Mouse (Mus musculus) cerebellum, adult 9-10 months (tissue): ENCODE measurements at regions not wholly inside any gene's neighbourhood (a gene's known extent, or its start where the extent isn't known, plus 50 kb on each side); places are given as distances from the start of the nearest gene placed in this dataset.
A peak's percentile ranks its signal among the peaks of the same experiment; 100 is the strongest.
"Not testable (repeated sequence)": the region's sequence is repeated elsewhere in the genome, so short reads cannot be mapped to it uniquely, and the experiment has no call there.

ENCODE experiments used
- DNase-seq: peaks from one replicate; pipeline ENCODE4 v3.0.0; 2022

DNA sequence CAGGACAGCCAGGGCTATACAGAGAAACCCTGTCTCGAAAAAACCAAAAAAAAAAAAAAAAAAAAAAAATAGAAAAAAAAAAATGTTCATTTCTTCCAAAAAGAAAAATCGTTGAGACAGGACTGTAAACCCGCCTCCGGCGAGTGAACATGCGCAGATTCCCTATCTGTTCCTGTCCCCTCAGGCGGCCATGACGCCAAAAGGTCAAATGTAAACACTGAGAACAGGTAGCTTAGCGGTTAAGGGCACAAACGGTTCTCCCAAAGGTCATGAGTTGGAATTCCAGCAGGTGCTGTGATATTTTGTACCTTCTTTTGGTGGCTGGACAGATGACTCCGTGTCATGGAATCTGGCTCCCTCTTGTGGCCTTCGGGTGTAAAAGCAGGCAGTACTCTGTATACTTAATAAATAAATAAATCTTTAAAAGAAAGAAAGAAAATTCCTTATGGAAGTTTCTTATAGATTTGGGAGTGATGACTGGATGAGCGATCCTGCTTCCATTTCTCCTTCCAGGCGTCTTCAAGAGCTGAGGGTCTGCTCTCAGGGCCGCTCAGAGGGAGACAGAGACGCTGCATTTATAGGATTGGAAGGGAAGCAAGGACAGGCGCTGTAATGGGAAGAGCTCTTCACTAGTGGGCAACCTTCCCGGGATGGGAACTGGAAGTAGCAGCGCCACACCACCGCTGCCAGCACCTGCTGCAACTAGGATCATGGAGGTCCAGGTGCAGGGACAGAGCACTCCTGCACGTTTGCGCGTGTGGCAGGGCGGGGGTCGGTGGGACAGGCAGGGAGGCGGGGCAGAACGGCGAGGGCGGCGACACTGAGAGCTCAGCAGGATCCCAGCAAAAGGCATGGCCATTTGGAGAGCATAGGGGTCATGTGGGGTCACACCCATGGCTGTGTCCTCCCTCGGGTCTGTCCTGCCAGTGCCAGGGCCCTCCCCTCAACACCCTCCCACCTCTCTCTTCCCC, 189.2 kb upstream of the Gm10767 start:
- DNase-seq: not testable (repeated sequence)

GRCm38 (mm10) chr13:66711010-66711409, 193.7 kb upstream of the Gm10767 start:
- not testable (repeated sequence) for DNase-seq

DNA sequence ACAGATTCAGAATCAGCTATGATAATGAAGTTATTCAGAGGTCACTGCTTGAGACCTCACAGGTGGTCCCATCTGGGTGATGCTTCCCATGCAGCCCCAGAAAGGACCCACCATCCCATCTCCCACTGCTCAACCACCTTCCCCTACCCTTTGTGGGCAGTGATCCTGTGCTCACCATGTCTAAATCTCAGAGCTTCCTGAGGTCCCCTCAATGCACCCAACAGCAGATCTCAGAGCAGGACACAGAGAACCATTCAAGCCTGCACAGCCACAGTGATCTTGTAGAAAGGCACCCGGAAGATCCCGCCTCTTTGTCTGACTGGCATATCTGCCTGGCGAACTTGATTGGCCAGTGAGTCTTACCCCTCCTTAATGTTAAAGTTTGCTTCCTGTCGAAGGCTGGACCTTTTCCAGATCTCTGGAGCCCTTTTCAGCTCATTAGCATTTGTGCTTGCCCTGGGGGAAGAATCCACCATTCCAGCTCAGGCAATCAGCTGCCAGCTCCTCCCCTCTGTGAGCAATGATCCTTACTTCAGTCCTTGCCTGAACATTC, 206.7 kb upstream of the Gm10767 start:
- not testable (repeated sequence) for DNase-seq

GRCm38 (mm10) chr13:66680766-66681165, 223.9 kb upstream of the Gm10767 start:
- DNase-seq: not testable (repeated sequence)

GRCm38 (mm10) chr13:66642245-66642644, 201.3 kb upstream of the 2410141K09Rik start:
- DNase-seq: not testable (repeated sequence)

DNA sequence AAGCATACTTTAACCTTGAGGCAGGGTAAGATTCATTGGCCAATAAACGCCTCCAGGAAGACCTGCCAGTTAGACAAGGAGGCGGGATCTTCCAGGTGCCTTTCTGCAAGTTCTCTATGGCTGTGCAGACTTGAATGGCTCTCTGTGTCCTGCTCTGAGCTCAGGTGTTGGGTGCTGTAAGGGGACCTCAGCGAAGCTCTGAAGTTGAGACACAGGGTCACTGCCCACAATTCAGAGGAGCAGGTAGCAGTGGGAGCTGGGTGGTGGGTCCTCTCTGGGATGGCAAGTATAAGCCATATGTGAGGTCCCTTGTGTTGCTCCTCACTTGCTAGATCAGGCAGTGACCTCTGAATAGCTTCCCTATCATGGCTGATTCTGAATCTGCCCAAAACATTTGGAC, 184.8 kb upstream of the 2410141K09Rik start:
- not testable (repeated sequence) for DNase-seq

DNA sequence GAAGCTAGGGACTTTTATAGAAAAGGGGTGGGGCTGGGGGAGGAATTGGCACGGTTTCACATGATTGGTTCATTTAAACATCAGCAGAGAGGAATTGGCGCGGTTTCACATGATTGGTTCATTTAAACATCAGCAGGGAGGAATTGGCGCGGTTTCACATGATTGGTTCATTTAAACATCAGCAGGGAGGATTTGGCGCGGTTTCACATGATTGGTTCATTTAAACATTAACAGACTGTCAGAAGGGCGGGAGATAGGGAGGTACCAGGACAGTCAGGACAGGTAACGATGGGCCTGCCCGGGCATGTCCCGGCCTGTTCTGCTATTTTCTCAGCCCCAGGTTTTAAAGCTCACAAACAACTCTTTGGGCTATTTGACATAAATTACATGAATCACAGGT, 145.1 kb upstream of the 2410141K09Rik start:
- DNase-seq: peak; percentile 0

DNA sequence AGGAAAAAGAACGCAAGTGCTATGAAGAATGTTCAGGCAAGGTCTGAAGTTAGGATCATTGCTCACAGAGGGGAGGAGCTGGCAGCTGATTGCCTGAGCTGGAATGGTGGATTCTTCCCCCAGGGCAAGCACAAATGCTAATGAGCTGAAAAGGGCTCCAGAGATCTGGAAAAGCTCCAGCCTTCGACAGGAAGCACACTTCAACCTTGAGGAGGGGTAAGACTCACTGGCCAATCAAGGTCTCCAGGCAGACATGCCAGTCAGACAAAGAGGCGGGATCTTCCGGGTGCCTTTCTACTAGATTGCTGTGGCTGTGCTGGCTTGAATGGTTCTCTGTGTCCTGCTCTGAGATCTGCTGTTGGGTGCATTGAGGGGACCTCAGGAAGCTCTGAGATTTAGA, 122.7 kb upstream of the 2410141K09Rik start:
- DNase-seq: not testable (repeated sequence)

DNA sequence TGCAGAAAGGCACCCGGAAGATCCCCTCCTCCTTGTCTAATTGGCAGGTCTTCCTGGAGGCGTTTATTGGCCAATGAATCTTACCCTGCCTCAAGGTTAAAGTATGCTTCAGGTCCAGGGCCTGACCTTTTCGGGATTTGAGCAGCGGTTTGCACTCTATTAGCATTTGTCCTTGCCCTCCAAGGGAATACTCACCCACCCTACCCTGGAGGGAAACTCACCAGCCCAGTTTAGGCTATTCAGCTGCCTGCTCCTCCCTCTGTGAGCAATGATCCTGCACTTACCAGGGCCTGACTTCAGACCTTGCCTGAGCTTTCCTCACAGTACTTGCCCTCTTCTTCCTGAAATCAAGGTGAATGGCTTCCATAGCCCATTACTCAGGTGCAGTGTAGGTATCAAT, 115.5 kb upstream of the 2410141K09Rik start:
- DNase-seq: not testable (repeated sequence)

DNA sequence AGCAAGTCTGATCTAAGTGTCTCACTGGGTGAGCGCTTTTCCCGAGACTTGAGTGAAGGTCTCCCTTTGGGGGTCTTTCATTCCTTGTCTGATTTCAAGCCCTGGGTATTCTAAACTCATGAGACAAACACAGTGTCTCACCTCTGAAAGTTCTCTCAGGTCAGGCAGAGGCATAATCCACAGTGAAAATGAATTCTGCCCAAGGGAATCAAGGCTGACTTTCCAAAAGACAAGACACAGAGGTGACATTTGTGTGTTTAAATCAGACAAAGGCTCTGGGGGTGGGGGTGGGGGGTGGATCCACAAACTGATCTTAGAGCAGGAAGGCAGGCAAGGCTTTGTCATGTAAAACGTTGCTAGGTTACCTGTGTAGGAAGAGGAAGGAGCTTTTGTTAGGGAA, 107.0 kb upstream of the 2410141K09Rik start:
- DNase-seq: not testable (repeated sequence)

DNA sequence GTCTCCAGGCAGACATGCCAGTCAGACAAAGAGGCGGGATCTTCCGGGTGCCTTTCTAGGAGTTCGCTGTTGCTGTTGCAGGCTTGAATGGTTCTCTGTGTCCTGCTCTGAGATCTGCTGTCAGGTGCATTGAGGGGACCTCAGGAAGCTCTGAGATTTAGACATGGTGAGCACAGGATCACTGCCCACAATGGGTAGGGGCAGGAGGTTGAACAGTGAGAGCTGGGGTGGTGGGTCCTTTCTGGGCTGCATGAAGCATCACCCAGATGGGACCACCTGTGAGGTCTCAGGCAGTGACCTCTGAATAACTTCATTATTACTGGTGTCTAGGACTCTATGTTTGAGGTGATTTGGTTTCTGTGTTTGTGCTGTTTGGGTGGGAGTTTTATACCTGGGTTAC, 78.7 kb upstream of the 2410141K09Rik start:
- DNase-seq: not testable (repeated sequence)
